Mouse (Mus musculus): ENCODE measurements at regions not wholly inside any gene's neighbourhood (a gene's known extent, or its start where the extent isn't known, plus 50 kb on each side); places are given as distances from the start of the nearest gene placed in this dataset.

- Histone ChIP-seq H3K36me3 (replicated peaks in 1 of 2; ENCODE audit: control insufficient read depth in 1 of 2, insufficient read depth in 1 of 2, low read length in 1 of 2) (no peaks in the 10 kb centered on the region), H3K4me1 (ENCODE audit: control insufficient read depth in 1 of 2, insufficient read depth in 2 of 2) (no peaks in the 10 kb centered on the region), H3K27me3 (replicated peaks) (no peaks in the 10 kb centered on the region), H3K4me2 (ENCODE audit: insufficient read depth, low read depth, poor library complexity, severe bottlenecking) (no peak overlapping the region), H3K9ac (ENCODE audit: insufficient read depth, low read depth) (no peak overlapping the region), H3K9me3 (replicated peaks; ENCODE audit: low read length) (peaks cover 15% of the 10 kb centered on the region), H3K79me2 (replicated peaks; ENCODE audit: control insufficient read depth, extremely low read depth, insufficient read depth, poor library complexity, severe bottlenecking) (no peaks in the 10 kb centered on the region), H3K27ac (ENCODE audit: insufficient read depth, low read depth) (no peak overlapping the region), H3K4me3 (replicated peaks in 1 of 3; ENCODE audit: low read depth in 2 of 3, low read length in 2 of 3, poor library complexity in 1 of 3) (no peak overlapping the region)
- dilution Hi-C loops (cut with MboI; ENCODE audit: extremely low pct_ligation_motif_present, extremely low pct_unique_long_range_greater_than_20kb, low sequenced_read_pairs) (no loop called here), in situ Hi-C loops (cut with MboI; ENCODE audit: low pct_ligation_motif_present, low pct_unique_long_range_greater_than_20kb, low sequenced_read_pairs) (no loop called here)
- DNase-seq (ENCODE audit: extremely low read depth), result no peak
- TF ChIP-seq JUN (IDR thresholded peaks at IDR 0.05; ENCODE audit: insufficient read depth, low read depth, low read length) (no peak), MAFK (IDR thresholded peaks at IDR 0.05; ENCODE audit: insufficient replicate concordance, low read length) (no peak)
Observed at GRCm38 (mm10) chr13:115329000-115329960, 227.5 kb upstream of the Itga1 start.

DNA sequence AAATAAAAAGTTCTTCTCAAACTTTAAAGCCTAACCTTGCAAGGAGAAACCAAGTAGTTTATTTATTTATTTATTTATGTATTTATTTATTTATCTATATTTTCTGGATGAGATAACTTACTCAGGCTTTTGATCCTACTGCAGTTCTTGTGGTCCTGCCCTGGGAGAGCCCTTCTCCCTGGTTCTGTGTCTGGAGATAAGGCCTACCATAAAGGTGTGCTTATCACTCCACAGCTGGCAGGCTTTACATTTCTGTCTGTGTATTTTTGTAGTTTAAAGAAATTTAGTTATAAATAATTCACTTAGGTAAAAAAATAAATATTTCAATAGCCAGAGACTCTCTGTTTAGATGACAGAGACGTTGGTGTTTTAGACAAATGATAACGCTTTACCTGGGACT lies 224.5 kb upstream of the Itga1 start:
- Histone ChIP-seq H3K4me1 (ENCODE audit: control insufficient read depth in 1 of 2, insufficient read depth in 2 of 2) (no peaks in the 10 kb centered on the region), H3K79me2 (replicated peaks; ENCODE audit: control insufficient read depth, extremely low read depth, insufficient read depth, poor library complexity, severe bottlenecking) (no peaks in the 10 kb centered on the region), H3K9ac (ENCODE audit: insufficient read depth, low read depth) (no peak overlapping the region), H3K4me2 (ENCODE audit: insufficient read depth, low read depth, poor library complexity, severe bottlenecking) (no peak overlapping the region), H3K27ac (ENCODE audit: insufficient read depth, low read depth) (no peak overlapping the region), H3K9me3 (replicated peaks; ENCODE audit: low read length) (peaks cover 12% of the 10 kb centered on the region), H3K27me3 (replicated peaks) (no peaks in the 10 kb centered on the region), H3K4me3 (replicated peaks in 1 of 3; ENCODE audit: low read depth in 2 of 3, low read length in 2 of 3, poor library complexity in 1 of 3) (no peak overlapping the region), H3K36me3 (replicated peaks in 1 of 2; ENCODE audit: control insufficient read depth in 1 of 2, insufficient read depth in 1 of 2, low read length in 1 of 2) (no peaks in the 10 kb centered on the region)
- TF ChIP-seq PAX5 (IDR thresholded peaks at IDR 0.05; ENCODE audit: low read length), result no peak
- no peak for TF ChIP-seq SMC3 (IDR thresholded peaks at IDR 0.05; ENCODE audit: low read depth, low read length)
- TF ChIP-seq JUND (conservative IDR thresholded peaks at IDR 0.05; ENCODE audit: low read depth, low read length), result no peak
- no peak for TF ChIP-seq MAFK (IDR thresholded peaks at IDR 0.05; ENCODE audit: insufficient replicate concordance, low read length)
- no peak for TF ChIP-seq RCOR1 (conservative IDR thresholded peaks at IDR 0.05; ENCODE audit: low read depth, low read length)
- no peak for TF ChIP-seq CHD2 (IDR thresholded peaks at IDR 0.05; ENCODE audit: low read length)
- TF ChIP-seq RAD21 (IDR thresholded peaks at IDR 0.05; ENCODE audit: low read depth, low read length), result no peak
- TF ChIP-seq EP300 (IDR thresholded peaks at IDR 0.05; ENCODE audit: low read length), result no peak
- dilution Hi-C loops (cut with MboI; ENCODE audit: extremely low pct_ligation_motif_present, extremely low pct_unique_long_range_greater_than_20kb, low sequenced_read_pairs) (no loop called here), in situ Hi-C loops (cut with MboI; ENCODE audit: low pct_ligation_motif_present, low pct_unique_long_range_greater_than_20kb, low sequenced_read_pairs) (no loop called here)
- no peak for DNase-seq (ENCODE audit: extremely low read depth)

- H3K9ac ChIP-seq (ENCODE audit: insufficient read depth, low read depth), result no peak overlapping the region
- no peak overlapping the region for H3K4me3 ChIP-seq (replicated peaks in 1 of 3; ENCODE audit: low read depth in 2 of 3, low read length in 2 of 3, poor library complexity in 1 of 3)
- H3K27ac ChIP-seq (ENCODE audit: insufficient read depth, low read depth), result no peak overlapping the region
- no peaks in the 10 kb centered on the region for H3K79me2 ChIP-seq (replicated peaks; ENCODE audit: control insufficient read depth, extremely low read depth, insufficient read depth, poor library complexity, severe bottlenecking)
- no peak overlapping the region for H3K4me2 ChIP-seq (ENCODE audit: insufficient read depth, low read depth, poor library complexity, severe bottlenecking)
- dilution Hi-C loops (cut with MboI; ENCODE audit: extremely low pct_ligation_motif_present, extremely low pct_unique_long_range_greater_than_20kb, low sequenced_read_pairs), result no loop called here
- no peaks in the 10 kb centered on the region for H3K36me3 ChIP-seq (replicated peaks in 1 of 2; ENCODE audit: control insufficient read depth in 1 of 2, insufficient read depth in 1 of 2, low read length in 1 of 2)
- no peak for TF ChIP-seq ZC3H11A (IDR thresholded peaks at IDR 0.05; ENCODE audit: low read depth, low read length)
- TF ChIP-seq ELF1 (IDR thresholded peaks at IDR 0.05; ENCODE audit: low read depth, low read length), result no peak
- TF ChIP-seq ZNF384 (IDR thresholded peaks at IDR 0.05; ENCODE audit: low read depth, low read length), result no peak
- TF ChIP-seq CHD1 (IDR thresholded peaks at IDR 0.05; ENCODE audit: low read depth, low read length), result no peak
- TF ChIP-seq ZKSCAN1 (IDR thresholded peaks at IDR 0.05; ENCODE audit: borderline replicate concordance, low read depth, low read length), result no peak
- no peak for TF ChIP-seq MAZ (IDR thresholded peaks at IDR 0.05; ENCODE audit: low read depth, low read length)
- no peak for TF ChIP-seq JUND (conservative IDR thresholded peaks at IDR 0.05; ENCODE audit: low read depth, low read length)
- no peak for TF ChIP-seq TBP (conservative IDR thresholded peaks at IDR 0.05; ENCODE audit: low read depth, low read length)
- TF ChIP-seq MAX (IDR thresholded peaks at IDR 0.05; ENCODE audit: low read length), result no peak
- no peak for TF ChIP-seq EP300 (IDR thresholded peaks at IDR 0.05; ENCODE audit: low read length)
- no peak for TF ChIP-seq ETS1 (conservative IDR thresholded peaks at IDR 0.05; ENCODE audit: low read depth, low read length)
- H3K27me3 ChIP-seq (replicated peaks), result no peaks in the 10 kb centered on the region
- DNase-seq (ENCODE audit: extremely low read depth), result no peak
- H3K4me1 ChIP-seq (ENCODE audit: control insufficient read depth in 1 of 2, insufficient read depth in 2 of 2), result no peaks in the 10 kb centered on the region
- H3K9me3 ChIP-seq (replicated peaks; ENCODE audit: low read length), result peaks cover 3% of the 10 kb centered on the region
- in situ Hi-C loops (cut with MboI; ENCODE audit: low pct_ligation_motif_present, low pct_unique_long_range_greater_than_20kb, low sequenced_read_pairs), result no loop called here
Observed at GRCm38 (mm10) chr13:115316681-115317080, 214.9 kb upstream of the Itga1 start.
